Mouse (Mus musculus): ENCODE data around the gene Elmo3.
"Not testable (repeated sequence)": the region's sequence is repeated elsewhere in the genome, so short reads cannot be mapped to it uniquely, and the experiment has no call there.

Elmo3 gene

GRCm38 (mm10) chr8:105276292-105277120 lies 28.9 kb upstream of the Elmo3 start:
- DNase-seq (ENCODE audit: low spot score in 2 of 2) = no peak

- peak; percentile 52 to 80 for DNase-seq (ENCODE audit: low spot score in 2 of 2)
Observed at GRCm38 (mm10) chr8:105278911-105279334, 26.5 kb upstream of the Elmo3 start.

DNA sequence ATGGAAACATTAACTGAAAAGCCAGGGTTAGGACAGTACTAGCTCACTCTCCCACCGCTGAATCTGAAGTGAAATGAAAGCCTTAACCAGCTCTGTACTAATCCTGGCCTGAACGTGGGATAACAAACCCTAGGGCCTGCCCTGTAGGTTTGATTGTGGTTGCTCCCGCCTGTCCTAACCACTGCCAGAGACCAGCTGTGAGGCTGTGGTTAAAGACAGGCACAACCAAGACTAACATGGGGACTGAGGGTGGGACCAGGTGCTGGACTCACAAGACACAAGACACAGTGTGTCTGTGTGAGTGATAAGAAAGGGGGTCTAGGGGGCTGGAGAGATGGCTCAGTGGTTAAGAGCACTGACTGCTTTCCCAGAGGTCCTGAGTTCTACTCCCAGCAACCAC lies 24.8 kb upstream of the Elmo3 start:
- DNase-seq (ENCODE audit: low spot score in 2 of 2) = no peak

DNA sequence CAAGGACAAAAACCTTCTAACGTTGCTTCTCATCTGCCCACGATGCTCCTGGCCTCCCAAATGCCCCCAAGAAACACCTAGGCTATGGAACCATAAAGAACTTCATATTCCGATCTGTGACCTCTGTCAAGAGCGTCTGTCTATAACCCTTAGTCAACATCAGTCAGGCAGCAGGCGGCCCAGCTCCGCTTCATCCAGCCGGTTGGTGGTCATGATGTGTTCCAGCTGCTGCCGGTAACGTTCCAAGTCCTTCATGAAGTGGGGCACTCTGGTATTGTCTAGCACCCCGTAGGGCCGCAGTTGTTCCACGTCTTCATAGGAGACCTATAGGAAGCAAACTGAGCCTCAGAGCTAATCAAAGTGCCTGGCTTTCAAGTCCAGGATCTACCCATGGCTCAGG lies 23.6 kb upstream of the Elmo3 start:
- no peak for DNase-seq (ENCODE audit: low spot score in 2 of 2)

DNA sequence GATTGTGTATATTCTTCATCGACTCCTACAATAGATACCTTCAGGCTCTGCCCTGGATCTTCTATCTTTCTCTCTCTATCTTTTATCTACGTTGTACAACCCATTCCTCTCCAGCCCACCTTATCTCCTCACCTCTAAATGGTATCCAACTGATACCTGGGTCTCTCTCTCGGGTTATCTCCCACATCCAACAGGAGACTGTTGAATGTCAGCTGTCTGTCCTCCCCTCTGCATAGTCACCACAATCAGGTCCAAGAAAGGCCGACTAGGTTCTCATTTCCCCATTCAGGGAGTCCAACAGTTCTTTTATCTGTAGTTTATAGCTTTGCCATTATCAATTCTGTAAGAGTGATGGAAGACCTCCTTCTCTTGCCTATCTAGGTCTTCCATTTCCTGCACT lies 23.2 kb upstream of the Elmo3 start:
- no peak for DNase-seq (ENCODE audit: low spot score in 2 of 2)

DNA sequence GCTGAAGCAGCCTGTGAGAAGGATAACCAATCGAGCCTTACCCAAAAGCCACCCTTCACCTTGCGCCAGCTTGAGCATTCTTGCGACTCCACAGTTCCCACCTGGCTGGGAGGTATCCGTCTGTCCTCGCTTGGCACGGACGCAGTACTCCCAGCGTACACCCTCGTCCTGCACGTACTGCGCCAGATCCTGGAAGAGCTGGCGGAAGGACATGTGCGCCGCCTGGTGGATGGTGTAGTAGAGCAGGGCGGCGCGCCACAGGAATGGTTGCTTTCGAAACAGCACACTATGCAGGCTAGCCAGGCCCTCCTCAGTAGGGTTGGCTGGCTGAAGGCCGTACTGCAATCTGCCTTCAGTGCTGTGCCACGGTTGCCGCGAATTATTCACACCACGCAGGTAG lies 22.3 kb upstream of the Elmo3 start:
- no peak for DNase-seq (ENCODE audit: low spot score in 2 of 2)

- DNase-seq (ENCODE audit: low spot score in 2 of 2) = no peak
Observed at GRCm38 (mm10) chr8:105285514-105285913, 19.9 kb upstream of the Elmo3 start.

GRCm38 (mm10) chr8:105286907-105287306 lies 18.5 kb upstream of the Elmo3 start:
- DNase-seq (ENCODE audit: low spot score in 2 of 2) = no peak

DNA sequence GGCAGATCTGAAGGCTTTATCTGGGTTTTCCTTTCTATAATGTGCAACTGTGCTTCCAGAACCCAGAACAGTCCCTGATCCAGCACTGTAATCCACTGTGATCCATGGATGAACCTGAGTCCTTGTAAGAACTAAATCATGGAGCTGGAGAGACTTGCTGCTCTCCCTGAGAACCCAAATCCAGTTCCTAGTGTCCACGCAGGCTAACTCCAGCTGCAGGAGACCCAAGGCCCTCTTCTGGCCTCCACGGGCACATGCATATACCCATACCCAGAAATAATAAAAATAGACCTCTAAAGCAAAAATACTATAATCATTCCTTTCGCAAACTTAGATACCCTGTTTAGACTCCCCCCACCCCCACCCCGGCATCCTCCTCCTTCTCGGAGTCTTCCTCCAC lies 17.2 kb upstream of the Elmo3 start:
- DNase-seq (ENCODE audit: low spot score in 2 of 2) = no peak

DNA sequence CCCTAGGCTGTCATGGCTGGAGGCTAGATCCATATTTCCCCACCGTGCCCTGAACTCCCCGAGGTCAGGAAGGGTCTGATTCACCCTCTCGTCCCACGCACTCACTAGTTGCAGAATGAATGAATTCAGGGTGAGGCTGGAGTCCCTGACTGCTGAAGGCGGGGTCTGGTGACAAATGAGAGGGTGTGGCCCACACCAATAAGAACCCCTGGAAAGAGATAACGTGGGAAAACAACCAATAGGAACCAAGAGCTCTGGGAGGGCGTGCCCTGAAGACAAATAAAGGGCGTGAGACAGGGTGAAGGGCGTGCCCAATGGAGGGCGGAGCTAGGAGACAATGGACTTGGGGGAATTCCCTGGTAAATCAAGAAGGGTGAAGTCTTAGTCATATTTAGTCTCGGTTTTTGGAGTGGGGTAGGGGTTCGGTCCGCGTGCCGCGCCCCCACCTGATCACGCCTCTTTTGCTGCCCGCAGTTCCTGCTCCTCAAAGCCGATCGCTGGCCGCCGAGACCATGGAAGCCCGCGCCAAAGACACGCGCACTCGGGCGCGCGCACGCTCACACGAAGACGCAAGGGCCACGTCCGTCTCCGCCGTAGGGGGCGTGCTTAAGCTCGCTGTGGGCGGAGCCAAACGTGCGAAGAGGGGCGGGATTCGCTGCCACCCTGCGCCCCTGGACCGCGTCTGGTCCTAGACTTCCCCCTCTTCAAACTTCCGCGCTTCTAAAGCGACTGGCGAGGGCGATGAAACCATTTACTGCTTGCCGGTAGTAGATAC lies 16.3 kb upstream of the Elmo3 start:
- DNase-seq (ENCODE audit: low spot score in 2 of 2) = peak; percentile 90 to 97

DNA sequence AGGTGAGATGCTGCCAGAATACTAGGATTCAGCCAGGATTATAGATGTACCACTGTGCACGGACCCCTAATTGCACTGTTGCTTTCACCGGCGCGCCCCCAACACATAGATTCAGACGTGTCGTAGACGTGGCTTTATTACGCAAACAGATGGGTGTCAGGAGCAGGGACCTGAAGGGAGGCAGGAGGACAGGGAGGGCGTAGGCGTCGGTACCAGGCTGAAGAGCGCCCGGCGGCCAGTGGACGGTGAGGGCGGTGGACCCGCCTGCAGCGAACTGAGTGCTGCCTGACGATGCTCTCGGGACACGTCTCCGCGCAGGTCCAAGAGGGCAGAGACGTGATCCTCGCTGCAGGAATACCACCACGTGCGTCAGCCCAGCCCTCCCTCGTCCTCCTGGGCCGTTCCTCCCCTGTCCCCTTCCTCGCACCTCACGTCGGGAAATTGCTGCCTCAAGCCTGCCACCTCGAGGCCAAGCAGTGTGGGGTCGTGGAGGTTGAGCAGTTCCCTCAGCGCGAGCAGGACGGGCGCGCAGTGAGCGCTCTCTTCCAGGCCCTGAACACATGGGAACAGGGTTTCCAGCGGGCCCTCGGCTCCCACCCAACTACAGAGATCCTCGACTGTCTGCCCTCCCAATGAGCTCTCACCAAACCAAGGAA lies 15.5 kb upstream of the Elmo3 start, which contains the start of gene 4931428F04Rik:
Gene 4931428F04Rik (minus strand): TSS at position 60 of the 656 bp plus-strand sequence.
- DNase-seq (ENCODE audit: low spot score in 2 of 2) = peak in 1 of 2 experiments; percentile 64

GRCm38 (mm10) chr8:105290554-105291314 lies 14.7 kb upstream of the Elmo3 start:
- DNase-seq (ENCODE audit: low spot score in 2 of 2) = peak; percentile 81 to 92

GRCm38 (mm10) chr8:105291364-105291763 lies 14.0 kb upstream of the Elmo3 start:
- DNase-seq (ENCODE audit: low spot score in 2 of 2) = not testable (repeated sequence)

DNA sequence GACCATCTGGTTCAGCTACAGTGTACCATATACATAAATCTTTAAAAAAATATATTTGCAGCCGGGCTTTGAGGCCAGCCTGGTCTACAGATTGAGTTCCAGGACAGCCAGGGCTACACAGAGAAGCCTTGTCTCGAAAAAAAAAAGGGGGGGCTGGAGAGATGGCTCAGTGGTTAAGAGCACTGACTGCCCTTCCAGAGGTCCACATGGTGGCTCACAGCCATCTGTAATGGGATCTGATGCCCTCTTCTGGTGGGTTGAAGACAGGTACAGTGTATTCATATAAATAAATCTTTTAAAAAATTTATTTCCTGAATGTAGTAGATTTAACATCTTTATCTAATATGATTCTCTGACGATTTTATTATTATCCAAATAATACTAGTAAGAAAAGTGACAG lies 13.6 kb upstream of the Elmo3 start:
- not testable (repeated sequence) for DNase-seq (ENCODE audit: low spot score in 2 of 2)

DNA sequence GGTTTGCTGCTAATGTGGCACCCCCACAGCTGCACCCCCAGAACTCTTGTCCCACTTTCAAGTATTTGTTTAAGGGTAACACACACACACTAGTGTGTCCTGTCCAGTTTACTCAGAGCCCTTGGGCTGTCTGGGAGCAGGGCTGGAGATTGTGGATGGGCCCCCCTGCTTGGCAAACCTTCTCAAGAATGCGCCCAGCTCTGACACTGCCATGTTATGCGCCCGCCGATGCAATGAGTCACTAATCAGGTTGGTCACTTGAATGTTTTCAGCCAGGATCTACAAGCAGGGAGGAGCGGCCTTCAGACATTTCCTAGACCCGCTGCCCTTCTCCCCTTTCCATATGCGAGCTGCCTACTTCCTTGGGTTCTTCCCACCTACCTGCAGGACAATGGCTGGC lies 12.9 kb upstream of the Elmo3 start:
- DNase-seq (ENCODE audit: low spot score in 2 of 2) = no peak

- peak in 1 of 2 experiments; percentile 49 for DNase-seq (ENCODE audit: low spot score in 2 of 2)
Observed at GRCm38 (mm10) chr8:105293405-105293804, 12.0 kb upstream of the Elmo3 start.

GRCm38 (mm10) chr8:105294776-105295175 lies 10.6 kb upstream of the Elmo3 start:
- no peak for DNase-seq (ENCODE audit: low spot score in 2 of 2)

DNA sequence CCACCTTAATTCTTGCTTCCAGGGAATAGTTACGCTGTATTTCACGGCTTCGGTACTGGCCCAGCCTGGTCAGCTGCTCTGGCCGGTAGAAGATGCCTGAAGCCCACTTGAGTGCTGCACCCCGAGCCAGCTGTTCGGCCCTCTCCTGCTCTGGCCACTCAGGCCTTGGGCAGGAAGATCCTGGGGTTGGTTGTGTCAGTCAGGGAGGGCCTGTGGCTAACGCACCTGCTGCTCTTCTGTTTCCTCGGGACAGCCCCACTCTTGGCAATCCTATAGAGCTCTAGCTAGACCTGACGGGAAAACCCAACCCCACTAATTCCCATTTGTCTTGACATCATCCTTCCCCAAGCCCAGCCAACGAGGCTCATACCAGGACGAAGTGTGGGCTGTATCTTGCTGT lies 10.1 kb upstream of the Elmo3 start:
- no peak for DNase-seq (ENCODE audit: low spot score in 2 of 2)

- DNase-seq (ENCODE audit: low spot score in 2 of 2) = no peak
Observed at GRCm38 (mm10) chr8:105295895-105296573, 9.4 kb upstream of the Elmo3 start, which contains the start of gene Exoc3l. TSS of gene Exoc3l (minus strand) at chr8:105296101.

GRCm38 (mm10) chr8:105297511-105298192 lies 7.7 kb upstream of the Elmo3 start, which contains the start of gene E2f4:
TSS of gene E2f4 (plus strand) at chr8:105297663.
- peak; percentile 84 to 90 for DNase-seq (ENCODE audit: low spot score in 2 of 2)

All from cerebellum, postnatal 4 days (tissue).